Mouse (Mus musculus): ENCODE results near the gene Trim54.

Gene Trim54

GRCm38 (mm10) chr5:31116354-31116753, at the start of gene Trim54:
Gene Trim54 (plus strand): TSS chr5:31116712.
- no peak for ATAC-seq (ENCODE audit: insufficient number of reproducible peaks, low FRiP score, low TSS enrichment)

DNA sequence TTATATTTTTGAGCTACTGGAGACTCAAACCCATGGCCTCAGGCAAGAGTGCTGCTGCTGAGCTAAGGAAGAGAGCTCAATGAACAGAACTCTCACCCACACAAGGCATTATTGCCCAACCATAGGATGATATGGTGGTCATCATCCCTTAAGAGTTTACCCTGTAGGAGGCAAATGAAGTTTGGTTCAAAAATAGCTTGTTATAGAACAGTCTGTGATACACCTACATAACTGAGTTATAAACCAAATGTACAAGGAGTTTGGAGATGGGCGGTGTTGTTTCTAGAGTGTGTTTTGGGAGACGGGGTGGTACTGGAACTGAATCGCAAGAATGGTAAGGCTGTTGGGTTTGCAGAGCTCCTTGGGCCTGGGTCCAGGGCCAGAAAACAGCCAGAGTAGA, 46.7 kb upstream of the Trim54 start:
- ATAC-seq (ENCODE audit: insufficient number of reproducible peaks, low FRiP score, low TSS enrichment), result no peak

- no peak for ATAC-seq (ENCODE audit: insufficient number of reproducible peaks, low FRiP score, low TSS enrichment)
These were observed 45.5 kb upstream of the Trim54 start for GRCm38 (mm10) chr5:31071059-31071458.

GRCm38 (mm10) chr5:31071821-31072220, 44.7 kb upstream of the Trim54 start:
- no peak for ATAC-seq (ENCODE audit: insufficient number of reproducible peaks, low FRiP score, low TSS enrichment)

GRCm38 (mm10) chr5:31073176-31073575, 43.3 kb upstream of the Trim54 start:
- ATAC-seq (ENCODE audit: insufficient number of reproducible peaks, low FRiP score, low TSS enrichment), result no peak

- no peak for ATAC-seq (ENCODE audit: insufficient number of reproducible peaks, low FRiP score, low TSS enrichment)
These were observed 40.2 kb upstream of the Trim54 start for GRCm38 (mm10) chr5:31076346-31076745.

DNA sequence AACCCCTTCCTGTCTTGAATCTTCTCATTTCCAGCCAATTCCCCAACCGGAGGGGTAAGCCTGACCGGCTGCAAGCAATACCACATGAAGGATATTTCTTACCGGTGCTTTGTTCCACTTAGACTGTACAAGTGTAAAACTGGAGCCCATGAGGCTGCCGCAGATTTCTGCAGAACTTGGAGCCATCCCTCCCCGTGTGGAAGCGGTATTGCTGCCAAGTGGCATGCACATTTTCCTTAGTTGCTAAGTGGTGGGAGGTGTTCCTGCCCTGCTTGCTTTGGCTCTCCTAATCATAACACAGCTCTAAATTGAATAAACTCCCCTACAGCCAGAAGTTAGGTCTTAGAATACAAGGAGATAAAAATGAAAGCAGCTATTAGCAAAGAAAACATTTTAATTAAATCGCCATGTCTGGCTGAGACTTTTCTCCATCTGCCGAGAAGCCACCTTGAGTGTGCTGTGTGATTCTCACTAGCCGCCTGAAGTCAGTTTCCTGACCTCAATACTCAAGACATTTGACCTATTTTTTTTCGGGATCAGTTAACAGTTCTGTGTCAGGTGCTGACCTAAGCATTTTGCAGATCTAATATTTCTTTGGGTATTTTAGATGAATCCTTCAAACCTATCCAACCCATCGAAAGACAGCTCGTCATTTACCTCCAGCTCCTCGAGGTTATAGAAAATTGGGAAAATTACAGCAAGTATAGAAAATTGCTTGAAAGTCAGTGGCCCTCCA, 36.3 kb upstream of the Trim54 start:
- no peak for ATAC-seq (ENCODE audit: insufficient number of reproducible peaks, low FRiP score, low TSS enrichment)

DNA sequence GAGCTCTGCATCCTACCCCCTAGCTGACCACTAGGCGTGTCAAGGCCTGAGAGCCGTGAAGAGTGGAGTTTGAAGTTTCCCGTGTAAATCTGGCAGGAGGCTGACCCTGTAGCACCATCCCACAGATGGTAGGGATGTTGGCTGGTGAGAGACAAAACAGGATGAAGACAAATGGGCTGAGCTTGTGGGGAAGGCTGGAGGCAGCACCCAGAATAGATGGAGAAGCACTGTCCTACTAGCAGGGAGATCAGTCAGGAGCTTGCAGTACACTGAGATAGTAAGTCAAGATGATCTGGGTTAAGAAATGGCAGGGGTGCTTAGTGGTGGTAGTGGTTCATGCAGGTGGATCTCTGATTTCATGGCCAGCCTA, 35.7 kb upstream of the Trim54 start:
- no peak for ATAC-seq (ENCODE audit: insufficient number of reproducible peaks, low FRiP score, low TSS enrichment)

GRCm38 (mm10) chr5:31081386-31081785, 35.1 kb upstream of the Trim54 start:
- ATAC-seq (ENCODE audit: insufficient number of reproducible peaks, low FRiP score, low TSS enrichment), result no peak

GRCm38 (mm10) chr5:31082355-31082754, 34.2 kb upstream of the Trim54 start:
- ATAC-seq (ENCODE audit: insufficient number of reproducible peaks, low FRiP score, low TSS enrichment), result no peak

- no peak for ATAC-seq (ENCODE audit: insufficient number of reproducible peaks, low FRiP score, low TSS enrichment)
These were observed 33.4 kb upstream of the Trim54 start for GRCm38 (mm10) chr5:31082935-31083625.

GRCm38 (mm10) chr5:31083949-31084348, 32.6 kb upstream of the Trim54 start:
- no peak for ATAC-seq (ENCODE audit: insufficient number of reproducible peaks, low FRiP score, low TSS enrichment)

- no peak for ATAC-seq (ENCODE audit: insufficient number of reproducible peaks, low FRiP score, low TSS enrichment)
These were observed 29.9 kb upstream of the Trim54 start for GRCm38 (mm10) chr5:31086606-31087005.

- no peak for ATAC-seq (ENCODE audit: insufficient number of reproducible peaks, low FRiP score, low TSS enrichment)
These were observed 29.4 kb upstream of the Trim54 start for GRCm38 (mm10) chr5:31087131-31087530.

DNA sequence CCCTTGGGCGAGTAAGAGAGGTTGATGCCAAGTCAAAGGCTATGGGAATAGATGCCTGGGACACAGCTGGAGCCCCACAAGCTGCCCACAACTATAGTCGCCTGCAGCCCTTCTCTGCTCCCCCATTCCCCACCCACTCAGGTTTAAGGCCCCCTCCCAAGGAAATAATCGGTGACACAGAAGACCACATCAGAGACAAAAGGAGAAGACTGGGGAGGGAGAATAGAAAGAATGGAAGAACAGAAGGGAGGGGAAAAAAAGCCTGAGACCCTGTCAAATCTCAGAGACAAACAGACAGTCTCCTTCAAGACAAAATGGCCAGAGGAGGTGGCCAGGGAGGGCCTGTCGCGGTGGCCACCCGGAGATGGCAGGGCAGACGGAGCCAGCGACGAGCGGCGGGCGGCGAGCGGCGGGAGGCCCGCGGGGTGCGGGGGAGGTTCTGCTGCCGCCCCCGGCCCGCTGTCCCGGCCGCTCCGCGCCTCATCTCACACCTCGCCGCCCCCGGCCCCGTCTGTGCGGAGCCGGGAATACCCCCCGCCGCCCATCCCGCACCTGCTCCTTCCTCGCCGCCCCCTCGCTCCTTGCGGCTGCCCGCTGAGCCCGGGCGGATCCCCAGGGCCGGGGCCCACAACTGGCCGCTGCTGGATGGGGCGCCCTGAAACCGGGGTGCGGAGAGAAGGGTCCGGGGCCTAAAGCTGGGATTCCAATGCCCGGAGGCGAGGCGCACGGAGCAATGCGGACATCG, 24.1 kb upstream of the Trim54 start:
- ATAC-seq (ENCODE audit: insufficient number of reproducible peaks, low FRiP score, low TSS enrichment), result no peak

DNA sequence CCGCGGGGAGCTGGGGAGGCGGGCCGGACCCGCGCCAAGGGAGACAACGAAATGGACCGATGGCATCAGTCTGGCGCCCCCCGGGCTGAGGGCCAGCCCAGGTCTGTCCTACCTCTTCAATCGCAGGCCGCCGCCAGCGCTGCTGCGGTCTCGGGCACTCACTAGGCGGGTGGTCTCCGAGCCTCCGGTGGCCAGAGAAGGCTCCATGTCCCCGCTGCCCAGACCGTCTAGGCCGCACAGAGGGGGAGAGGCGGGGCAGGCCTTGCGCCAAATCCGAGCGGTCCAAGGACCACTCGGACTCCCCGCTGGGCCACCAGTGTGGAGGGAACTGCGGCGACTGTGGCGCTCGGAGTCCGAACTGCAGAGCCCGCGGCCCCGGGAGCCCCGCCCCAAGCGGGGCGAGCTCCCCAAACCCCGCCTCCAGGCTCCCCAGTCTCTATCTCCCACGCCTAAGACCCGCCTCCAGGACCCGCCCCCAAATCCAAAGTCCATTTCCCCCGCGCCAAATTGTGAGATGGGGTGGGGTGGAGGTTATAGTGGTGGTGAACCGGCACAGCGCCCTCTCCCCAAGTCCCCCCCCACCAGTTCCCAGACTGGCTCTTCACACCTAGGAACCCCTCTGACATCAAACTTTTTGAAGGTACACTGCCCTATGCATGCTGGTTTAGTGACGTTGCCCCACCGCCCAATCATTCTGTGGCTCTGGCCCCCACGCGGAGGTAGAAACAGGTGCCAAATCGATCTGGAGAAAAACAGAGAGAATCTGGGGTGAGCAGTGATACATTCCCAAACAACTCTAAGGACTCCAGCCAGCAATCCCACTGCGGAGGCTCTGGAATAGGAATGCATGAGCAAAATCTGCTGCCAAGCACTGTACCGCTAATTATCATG, 23.1 kb upstream of the Trim54 start:
- no peak for ATAC-seq (ENCODE audit: insufficient number of reproducible peaks, low FRiP score, low TSS enrichment)

GRCm38 (mm10) chr5:31094100-31094798, 22.3 kb upstream of the Trim54 start:
- ATAC-seq (ENCODE audit: insufficient number of reproducible peaks, low FRiP score, low TSS enrichment), result no peak

DNA sequence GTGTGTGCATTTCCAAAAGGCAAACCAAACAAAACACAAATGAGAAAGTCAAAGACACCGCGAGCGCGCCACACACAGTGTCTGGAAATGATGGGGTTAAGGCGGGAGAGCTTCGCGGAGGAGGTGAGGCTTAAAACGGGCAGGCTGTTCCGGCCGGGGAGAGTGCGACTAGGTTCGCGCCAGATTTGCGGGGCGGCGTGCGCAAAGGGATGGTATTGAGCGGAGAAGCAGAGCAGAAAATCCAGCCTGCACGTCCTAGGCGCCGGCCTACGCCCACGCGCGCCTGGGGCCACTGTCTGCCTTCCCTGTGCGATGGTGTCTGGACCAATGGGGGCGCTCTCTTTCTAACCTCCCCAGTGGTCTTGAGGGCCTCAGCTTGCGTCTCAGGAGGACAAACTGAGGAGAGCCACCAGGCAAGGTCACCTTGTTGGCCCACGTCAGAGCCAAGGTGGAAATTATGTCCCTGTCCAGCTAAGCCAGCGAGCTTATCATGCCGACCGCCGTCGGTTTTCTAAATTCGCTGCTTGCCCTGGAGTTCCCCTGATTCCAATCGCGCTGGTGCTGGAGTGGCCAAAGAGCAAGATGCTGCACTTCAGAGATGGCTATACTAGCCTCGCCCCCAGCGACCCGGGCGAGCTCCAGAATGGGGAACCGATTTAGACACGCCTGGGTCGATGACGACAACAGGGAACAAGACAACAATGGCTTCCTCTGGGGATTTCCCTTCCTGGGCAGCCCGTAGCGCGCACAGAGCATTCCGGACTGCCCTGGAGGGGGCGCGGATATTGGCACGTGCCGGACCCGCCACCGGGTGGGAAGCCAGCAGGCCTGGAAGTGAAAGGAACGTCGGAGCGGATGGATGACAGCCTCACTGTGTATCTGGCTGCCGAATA, 21.5 kb upstream of the Trim54 start:
- no peak for ATAC-seq (ENCODE audit: insufficient number of reproducible peaks, low FRiP score, low TSS enrichment)
